In genomic region chr8:104591856-104592255, GRCm38 (mm10) we compare ENCODE assay signal across 8 mouse cellular contexts. TPM values are rescaled to one million over a fixed set of nuclear protein-coding genes. Genes with fewer than 3 reads are reported as not detected.
DNase-seq lines count a peak whose midpoint lies in the region; ATAC-seq and TF ChIP-seq lines count a peak whose summit lies in the region.

No protein-coding gene starts in this region.

- no peaks in the 10 kb centered on the region for H3K9me3 ChIP-seq in E14TG2a.4 (ENCODE audit: low read length)
- no peaks in the 10 kb centered on the region for H3K9me3 ChIP-seq in forebrain, embryonic 16.5 days (ENCODE audit: control insufficient read depth, low read length)
- no peaks in the 10 kb centered on the region for H3K9me3 ChIP-seq in liver, embryonic 15.5 days (replicated peaks)

- intact Hi-C loops in heart, adult 2 months (cut with DNase I) = no loop called here

- peak overlapping the region; percentile 79 for H3K4me2 ChIP-seq in forebrain, embryonic 16.5 days (ENCODE audit: low read length)
- peak overlapping the region; percentile 93 for H3K4me2 ChIP-seq in liver, embryonic 15.5 days

- peak overlapping the region; percentile 79 for H3K9ac ChIP-seq in heart, adult 2 months (ENCODE audit: low read depth, low read length)
- H3K9ac ChIP-seq in forebrain, embryonic 16.5 days (replicated peaks; ENCODE audit: low read depth, low read length) = peak overlapping the region; percentile 81
- H3K9ac ChIP-seq in liver, embryonic 15.5 days = peak overlapping the region; percentile 52

- no peak for TF ChIP-seq CTCF in heart, adult 2 months (IDR thresholded peaks at IDR 0.05)
- no peak for TF ChIP-seq CTCF in E14TG2a.4 (conservative IDR thresholded peaks at IDR 0.05; ENCODE audit: low read length)

- no peak for ATAC-seq in forebrain, embryonic 16.5 days
- no peak for ATAC-seq in liver, embryonic 15.5 days (ENCODE audit: insufficient read depth)

- 0 out of 2 replicates have a peak, but pooled peaks have one; percentile 22 for TF ChIP-seq EP300 in heart, adult 2 months (IDR thresholded peaks at IDR 0.05; ENCODE audit: insufficient read depth, low read depth, low read length)

- no peak for DNase-seq in heart, adult 2 months
- no peak for DNase-seq in heart, adult 8-10 months (ENCODE audit: low spot score)
- no peak for DNase-seq in MN1 (ENCODE audit: low spot score)
- no peak for DNase-seq in cerebellum, postnatal 10 days
- DNase-seq in layer of hippocampus, adult 18-20 months (ENCODE audit: low spot score in 2 of 2) = no peak

- 4% methylated on average over 9 of the region's 9 CpGs for WGBS in heart, adult 2 months
- WGBS in forebrain, embryonic 16.5 days = 5% methylated on average over 9 of the region's 9 CpGs
- 3% methylated on average over 9 of the region's 9 CpGs for WGBS in liver, embryonic 15.5 days (ENCODE audit: insufficient replicate concordance)

- H3K36me3 ChIP-seq in heart, adult 2 months (ENCODE audit: control insufficient read depth, insufficient read depth, low read length) = no peaks in the 10 kb centered on the region; the same call in 1 of the 2 replicates
- peaks cover 35% of the 10 kb centered on the region for H3K36me3 ChIP-seq in E14TG2a.4 (ENCODE audit: insufficient read depth, low read length)
- peaks cover 10% of the 10 kb centered on the region; the same call in 1 of the 2 replicates for H3K36me3 ChIP-seq in forebrain, embryonic 16.5 days (ENCODE audit: control insufficient read depth, insufficient read depth)
- peaks cover 20% of the 10 kb centered on the region for H3K36me3 ChIP-seq in liver, embryonic 15.5 days (replicated peaks)

- no peaks in the 10 kb centered on the region for H3K27me3 ChIP-seq in heart, adult 2 months (ENCODE audit: control insufficient read depth, insufficient read depth, low read length)
- peaks cover 5% of the 10 kb centered on the region; the same call in 1 of the 2 replicates for H3K27me3 ChIP-seq in E14TG2a.4 (ENCODE audit: insufficient read depth, low read length)
- H3K27me3 ChIP-seq in forebrain, embryonic 16.5 days (replicated peaks; ENCODE audit: control insufficient read depth, insufficient read depth, low read length) = no peaks in the 10 kb centered on the region
- no peaks in the 10 kb centered on the region for H3K27me3 ChIP-seq in liver, embryonic 15.5 days

- TF ChIP-seq POLR2A in heart, adult 2 months (IDR thresholded peaks at IDR 0.05; ENCODE audit: insufficient read depth, low read depth, low read length) = no peak

- H3K4me1 ChIP-seq in heart, adult 2 months (ENCODE audit: control insufficient read depth, insufficient read depth, low read length) = peaks cover 2% of the 10 kb centered on the region
- peaks cover 52% of the 10 kb centered on the region for H3K4me1 ChIP-seq in E14TG2a.4 (replicated peaks; ENCODE audit: low read depth, low read length)
- peaks cover 10% of the 10 kb centered on the region for H3K4me1 ChIP-seq in forebrain, embryonic 16.5 days (replicated peaks; ENCODE audit: control insufficient read depth, insufficient read depth, low read length)
- peaks cover 37% of the 10 kb centered on the region for H3K4me1 ChIP-seq in liver, embryonic 15.5 days (replicated peaks)

- H3K27ac ChIP-seq in heart, adult 2 months = peak overlapping the region; percentile 90
- H3K27ac ChIP-seq in forebrain, embryonic 16.5 days (ENCODE audit: low read length) = peak overlapping the region; percentile 86
- H3K27ac ChIP-seq in liver, embryonic 15.5 days (replicated peaks) = peak overlapping the region; percentile 87

- H3K79me2 ChIP-seq in heart, adult 2 months (replicated peaks; ENCODE audit: control insufficient read depth, insufficient read depth, low read length) = peaks cover 3% of the 10 kb centered on the region

- peak overlapping the region; percentile 91 for H3K4me3 ChIP-seq in heart, adult 2 months
- peak overlapping the region; percentile 88 for H3K4me3 ChIP-seq in E14TG2a.4 (replicated peaks; ENCODE audit: low read length)
- peak overlapping the region; percentile 82 for H3K4me3 ChIP-seq in forebrain, embryonic 16.5 days (replicated peaks; ENCODE audit: low read length)
- H3K4me3 ChIP-seq in liver, embryonic 15.5 days (replicated peaks) = peak overlapping the region; percentile 73

RNA-seq across cellular contexts. Expression of gene Pdp2, which starts 0.6 kb away (rescaled TPM):
- 10 to 100 TPM; 18.4 to 35.8 TPM for total RNA-seq in heart, adult 2 months (2021)
- polyA plus RNA-seq in heart, adult 2 months (2012; rRNA removed) = 10.0 and 18.8 TPM in 2 replicates
- total RNA-seq in heart, adult 8-10 months (2022) = 10 to 100 TPM; 24.1 to 44.1 (median 34.9) TPM
- 18.4 TPM in 2 replicates for polyA plus RNA-seq in forebrain, embryonic 16.5 days (2015; fragmentation: Nextera tagmentation; extraction: Ambion mirVana)
- polyA plus RNA-seq in liver, embryonic 15.5 days (2015; fragmentation: Nextera tagmentation; extraction: Ambion mirVana) = 3.1 and 3.5 TPM in 2 replicates
- total RNA-seq in layer of hippocampus, adult 18-20 months (2021) = 1 to 10 TPM; 7.1 to 8.4 TPM

RNA-seq across cellular contexts. Expression of gene Cdh16, which starts 32.3 kb away (rescaled TPM):
- 1 to 10 TPM; 3.3 to 4.3 TPM for total RNA-seq in heart, adult 2 months (2021)
- 7.1 and 11.0 TPM in 2 replicates for polyA plus RNA-seq in heart, adult 2 months (2012; rRNA removed)
- total RNA-seq in heart, adult 8-10 months (2022) = 1 to 10 TPM; 3.7 to 8.2 (median 6.5) TPM
- polyA plus RNA-seq in forebrain, embryonic 16.5 days (2015; fragmentation: Nextera tagmentation; extraction: Ambion mirVana) = 0.36 TPM in 1 of 2 replicates, not detected in the other
- polyA plus RNA-seq in liver, embryonic 15.5 days (2015; fragmentation: Nextera tagmentation; extraction: Ambion mirVana) = 0.08 and 0.18 TPM in 2 replicates
- total RNA-seq in layer of hippocampus, adult 18-20 months (2021) = not detected

RNA-seq across cellular contexts. Expression of gene Rrad, which starts 39.3 kb away (rescaled TPM):
- 100 to 1,000 TPM; 123 to 414 TPM for total RNA-seq in heart, adult 2 months (2021)
- polyA plus RNA-seq in heart, adult 2 months (2012; rRNA removed) = 205 and 316 TPM in 2 replicates
- total RNA-seq in heart, adult 8-10 months (2022) = 100 to 1,000 TPM; 215 to 381 (median 317) TPM
- polyA plus RNA-seq in forebrain, embryonic 16.5 days (2015; fragmentation: Nextera tagmentation; extraction: Ambion mirVana) = 2.4 and 4.1 TPM in 2 replicates
- 1.7 and 2.2 TPM in 2 replicates for polyA plus RNA-seq in liver, embryonic 15.5 days (2015; fragmentation: Nextera tagmentation; extraction: Ambion mirVana)
- total RNA-seq in layer of hippocampus, adult 18-20 months (2021) = 1 to 10 TPM in 1 of 2 experiments, under 1 TPM in 1; 0.89 to 2.0 TPM

RNA-seq across cellular contexts. Expression of gene Ciao2b, which starts 49.9 kb away (rescaled TPM):
- 10 to 100 TPM; 63.9 to 66.9 TPM for total RNA-seq in heart, adult 2 months (2021)
- 51.6 and 58.1 TPM in 2 replicates for polyA plus RNA-seq in heart, adult 2 months (2012; rRNA removed)
- 10 to 100 TPM; 65.5 to 84.7 (median 73.7) TPM for total RNA-seq in heart, adult 8-10 months (2022)
- polyA plus RNA-seq in forebrain, embryonic 16.5 days (2015; fragmentation: Nextera tagmentation; extraction: Ambion mirVana) = 131 and 140 TPM in 2 replicates
- polyA plus RNA-seq in liver, embryonic 15.5 days (2015; fragmentation: Nextera tagmentation; extraction: Ambion mirVana) = 37.5 and 44.3 TPM in 2 replicates
- 10 to 100 TPM; 24.6 to 31.6 TPM for total RNA-seq in layer of hippocampus, adult 18-20 months (2021)

RNA-seq across cellular contexts. Expression of gene Car7, which starts 57.4 kb away (rescaled TPM):
- 1 to 10 TPM; 2.0 to 2.9 TPM for total RNA-seq in heart, adult 2 months (2021)
- polyA plus RNA-seq in heart, adult 2 months (2012; rRNA removed) = 9.3 and 11.2 TPM in 2 replicates
- 1 to 10 TPM; 2.6 to 4.4 (median 3.2) TPM for total RNA-seq in heart, adult 8-10 months (2022)
- polyA plus RNA-seq in forebrain, embryonic 16.5 days (2015; fragmentation: Nextera tagmentation; extraction: Ambion mirVana) = 1.6 and 1.9 TPM in 2 replicates
- 5.0 and 6.1 TPM in 2 replicates for polyA plus RNA-seq in liver, embryonic 15.5 days (2015; fragmentation: Nextera tagmentation; extraction: Ambion mirVana)
- total RNA-seq in layer of hippocampus, adult 18-20 months (2021) = 10 to 100 TPM; 13.7 to 18.2 TPM

Comparison
In these comparisons a context has a peak if more than half of its experiments do, and no peak if none do; other contexts are left out.
1. RNA of gene Cdh16, which starts 32.3 kb away (total RNA-seq): 3.7 to 8.2 TPM in heart, adult 8-10 months and 3.3 to 4.3 TPM in heart, adult 2 months; not detected in layer of hippocampus, adult 18-20 months; every median in the first group is over 4 times any median in the second.
2. RNA of gene Rrad, which starts 39.3 kb away (total RNA-seq): 123 to 414 TPM in heart, adult 2 months and 215 to 381 TPM in heart, adult 8-10 months; 0.89 to 2.0 TPM in layer of hippocampus, adult 18-20 months; every median in the first group is over 10 times any median in the second.
3. Peak in every context shown above with its lines, with median percentiles within 50 percentile points of each other: H3K27ac ChIP-seq, H3K4me3 ChIP-seq and H3K9ac ChIP-seq.